Mouse (Mus musculus): Measurements from ENCODE around the gene Olfr728. TPM values are rescaled to one million over a fixed set of nuclear protein-coding genes. Genes with fewer than 3 reads are reported as not detected.

Gene Olfr728
- not detected in 2 replicates for polyA plus RNA-seq (2015; fragmentation: Nextera tagmentation; extraction: Ambion mirVana)

DNA sequence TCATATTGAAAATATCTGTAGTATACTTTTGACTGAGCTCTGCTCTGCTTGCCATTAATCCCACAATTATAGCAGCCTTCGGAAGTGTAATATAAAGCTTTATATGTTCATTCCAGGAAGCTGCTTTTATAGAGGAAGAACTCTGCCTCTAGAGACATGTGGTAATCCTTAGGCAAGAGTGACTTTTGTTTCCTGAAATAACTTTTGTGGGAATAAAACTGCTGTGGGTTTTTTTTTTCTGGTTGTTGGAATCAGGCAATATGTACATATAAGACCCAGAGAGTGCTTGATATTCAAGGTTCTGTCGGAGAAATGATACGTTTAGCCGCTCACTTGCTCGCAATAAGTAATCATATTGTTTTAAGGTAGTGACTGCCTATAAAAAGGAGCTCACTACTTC, at the start of gene Olfr728:
Olfr728 (minus strand) TSS at position 101 of the 400 bp plus-strand sequence.
- Histone ChIP-seq H3K9me3 (no peaks in the 10 kb centered on the region), H3K36me3 (no peaks in the 10 kb centered on the region), H3K9ac (no peak within 1 kb of the TSS), H3K27me3 (no peaks in the 10 kb centered on the region), H3K4me2 (no peak within 1 kb of the TSS), H3K4me1 (no peaks in the 10 kb centered on the region), H3K27ac (no peak within 1 kb of the TSS), H3K4me3 (no peak within 1 kb of the TSS)
- WGBS: 79% methylated on average over 5 of the region's 5 CpGs
- no peak for ATAC-seq (ENCODE audit: insufficient number of reproducible peaks, insufficient read depth, low FRiP score, low TSS enrichment, low read depth)

DNA sequence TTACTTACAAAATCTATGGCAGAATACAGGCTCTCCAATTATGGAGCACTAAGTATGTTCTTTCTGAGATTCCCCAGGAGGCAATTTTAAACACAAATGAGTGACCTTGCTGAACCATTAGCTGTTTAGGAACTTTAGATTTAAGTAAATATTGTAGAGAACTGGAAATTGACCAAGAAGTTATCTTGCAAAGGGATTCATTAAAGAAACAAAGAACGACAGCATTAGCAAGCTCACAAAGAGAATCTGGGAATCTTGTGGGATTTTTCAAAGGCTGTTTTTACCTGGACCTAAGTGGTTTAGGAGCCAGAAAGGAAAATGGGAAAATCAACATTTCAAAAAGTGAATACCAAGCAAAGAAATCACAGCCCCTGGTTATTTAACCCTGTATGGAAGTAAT, 45.6 kb upstream of the Olfr728 start, which contains the start of gene Olfr730:
Olfr730 (minus strand) TSS at position 101 of the 400 bp plus-strand sequence.
- H3K4me2 ChIP-seq: no peak within 1 kb of the TSS
- 51% methylated on average over 1 of the region's 1 CpGs for WGBS

DNA sequence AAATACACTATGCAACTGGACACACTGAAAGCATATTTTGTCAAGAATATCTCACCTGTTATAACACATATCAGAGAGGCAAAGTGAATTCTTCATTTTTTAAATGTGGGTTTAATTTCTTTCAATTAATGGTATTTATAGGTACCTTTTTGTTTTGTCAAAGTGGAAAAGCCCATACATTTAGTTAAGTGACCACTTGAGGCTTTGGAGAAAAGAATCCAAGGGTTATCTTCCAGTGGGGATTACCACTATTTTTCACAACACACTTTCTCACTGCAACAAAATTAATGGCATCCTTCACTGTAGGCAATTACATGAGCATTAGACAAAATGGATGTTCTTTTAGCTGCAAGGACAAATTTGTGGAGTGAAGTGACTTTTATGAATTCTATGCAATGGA, 10.3 kb upstream of the Olfr728 start, which contains the start of gene Olfr729:
Olfr729 (minus strand) TSS at position 101 of the 400 bp plus-strand sequence.
- Histone ChIP-seq H3K9me3 (no peaks in the 10 kb centered on the region), H3K4me3 (no peak within 1 kb of the TSS), H3K27me3 (no peaks in the 10 kb centered on the region), H3K9ac (no peak within 1 kb of the TSS), H3K4me1 (no peaks in the 10 kb centered on the region), H3K4me2 (no peak within 1 kb of the TSS), H3K27ac (no peak within 1 kb of the TSS), H3K36me3 (no peaks in the 10 kb centered on the region)
- no peak for ATAC-seq (ENCODE audit: insufficient number of reproducible peaks, insufficient read depth, low FRiP score, low TSS enrichment, low read depth)

More for the DNA sequence above, 45.6 kb upstream of the Olfr728 start, which contains the start of gene Olfr730:
- no peak for ATAC-seq (ENCODE audit: insufficient number of reproducible peaks, insufficient read depth, low FRiP score, low TSS enrichment, low read depth)
- Histone ChIP-seq H3K4me1 (no peaks in the 10 kb centered on the region), H3K9me3 (no peaks in the 10 kb centered on the region), H3K4me3 (no peak within 1 kb of the TSS), H3K9ac (no peak within 1 kb of the TSS), H3K27ac (no peak within 1 kb of the TSS), H3K36me3 (no peaks in the 10 kb centered on the region), H3K27me3 (no peaks in the 10 kb centered on the region)

DNA sequence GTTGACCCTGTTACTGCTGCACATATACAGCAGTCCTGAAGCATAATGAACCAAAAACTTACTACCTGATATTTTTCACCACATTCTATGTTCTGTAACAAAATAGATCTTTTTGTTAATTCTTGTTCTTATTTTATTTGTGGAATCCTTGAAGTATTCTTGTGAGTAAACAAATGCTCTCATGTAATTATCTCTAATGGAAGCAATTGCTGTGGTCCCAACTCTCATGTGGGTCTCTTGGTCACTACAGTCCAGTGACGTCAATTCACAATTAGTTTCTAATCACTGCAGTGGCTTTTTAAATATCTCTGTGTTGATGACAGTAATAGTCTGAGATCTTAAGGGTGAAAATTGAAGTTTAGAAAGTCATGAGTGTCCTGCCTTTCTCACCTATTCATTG, 19.6 kb downstream of the Olfr728 start, which contains the start of gene Olfr727:
Olfr727 (plus strand) TSS at position 301 of the 400 bp plus-strand sequence.
- H3K36me3 ChIP-seq: no peaks in the 10 kb centered on the region
- H3K4me2 ChIP-seq: no peak within 1 kb of the TSS
- no peaks in the 10 kb centered on the region for H3K9me3 ChIP-seq
- no peaks in the 10 kb centered on the region for H3K27me3 ChIP-seq
- no peaks in the 10 kb centered on the region for H3K4me1 ChIP-seq
- 80% methylated on average over 1 of the region's 1 CpGs for WGBS
- H3K9ac ChIP-seq: no peak within 1 kb of the TSS
- no peak within 1 kb of the TSS for H3K4me3 ChIP-seq
- ATAC-seq (ENCODE audit: insufficient number of reproducible peaks, insufficient read depth, low FRiP score, low TSS enrichment, low read depth): no peak
- no peak within 1 kb of the TSS for H3K27ac ChIP-seq

DNA sequence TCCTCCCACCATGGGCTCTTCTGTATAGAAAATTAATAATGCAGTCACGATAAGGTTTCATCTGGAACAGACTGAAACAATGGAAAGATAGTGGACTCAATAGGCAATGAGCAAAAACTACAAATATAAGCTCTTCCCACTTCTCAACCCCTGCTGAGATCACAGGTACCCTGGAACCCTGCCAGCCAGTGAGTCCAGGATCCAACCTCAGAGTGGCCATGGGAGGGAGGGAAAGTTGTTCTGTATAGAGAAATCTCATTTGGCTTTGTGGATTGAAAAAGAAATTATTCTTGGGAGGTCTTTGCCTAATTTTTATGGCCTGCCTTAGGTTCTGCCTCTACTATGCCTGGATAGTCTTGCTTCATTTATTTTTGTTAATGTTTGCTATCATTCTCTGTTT, 51.6 kb downstream of the Olfr728 start, which contains the start of gene Olfr726:
Olfr726 (minus strand) TSS at position 101 of the 400 bp plus-strand sequence.
- no peak within 1 kb of the TSS for H3K9ac ChIP-seq
- H3K4me3 ChIP-seq: no peak within 1 kb of the TSS
- no peaks in the 10 kb centered on the region for H3K27me3 ChIP-seq
- no peaks in the 10 kb centered on the region for H3K4me1 ChIP-seq
- H3K4me2 ChIP-seq: no peak within 1 kb of the TSS
- H3K27ac ChIP-seq: no peak within 1 kb of the TSS
- no peaks in the 10 kb centered on the region for H3K36me3 ChIP-seq
- 67% methylated on average over 1 of the region's 1 CpGs for WGBS
- ATAC-seq (ENCODE audit: insufficient number of reproducible peaks, insufficient read depth, low FRiP score, low TSS enrichment, low read depth): no peak
- H3K9me3 ChIP-seq: no peaks in the 10 kb centered on the region

Other genes with a start within 250 kb of the Olfr728 start
- gene Olfr722, start 240.7 kb downstream of the Olfr728 start, polyA plus RNA-seq (2015; fragmentation: Nextera tagmentation; extraction: Ambion mirVana): not detected in 2 replicates
- not detected in 2 replicates for gene Olfr723, start 210.9 kb downstream of the Olfr728 start, polyA plus RNA-seq (2015; fragmentation: Nextera tagmentation; extraction: Ambion mirVana)
- not detected in 2 replicates for gene Olfr724, start 179.4 kb downstream of the Olfr728 start, polyA plus RNA-seq (2015; fragmentation: Nextera tagmentation; extraction: Ambion mirVana)
- gene Olfr725, start 102.3 kb downstream of the Olfr728 start, polyA plus RNA-seq (2015; fragmentation: Nextera tagmentation; extraction: Ambion mirVana): not detected in 2 replicates
- gene Olfr726, start 51.7 kb downstream of the Olfr728 start, polyA plus RNA-seq (2015; fragmentation: Nextera tagmentation; extraction: Ambion mirVana): not detected in 2 replicates
- gene Olfr727, start 19.5 kb downstream of the Olfr728 start, polyA plus RNA-seq (2015; fragmentation: Nextera tagmentation; extraction: Ambion mirVana): not detected in 2 replicates
- 0.06 TPM in 1 of 2 replicates, not detected in the other for gene Olfr729, start 10.2 kb upstream of the Olfr728 start, polyA plus RNA-seq (2015; fragmentation: Nextera tagmentation; extraction: Ambion mirVana)
- not detected in 2 replicates for gene Olfr730, start 45.5 kb upstream of the Olfr728 start, polyA plus RNA-seq (2015; fragmentation: Nextera tagmentation; extraction: Ambion mirVana)
- not detected in 2 replicates for gene Olfr731, start 99.2 kb upstream of the Olfr728 start, polyA plus RNA-seq (2015; fragmentation: Nextera tagmentation; extraction: Ambion mirVana)
- gene Olfr732, start 141.5 kb upstream of the Olfr728 start, polyA plus RNA-seq (2015; fragmentation: Nextera tagmentation; extraction: Ambion mirVana): not detected in 2 replicates
- 0.10 TPM in 1 of 2 replicates, not detected in the other for gene Olfr733, start 158.8 kb upstream of the Olfr728 start, polyA plus RNA-seq (2015; fragmentation: Nextera tagmentation; extraction: Ambion mirVana)
- not detected in 2 replicates for gene Olfr734, start 184.1 kb upstream of the Olfr728 start, polyA plus RNA-seq (2015; fragmentation: Nextera tagmentation; extraction: Ambion mirVana)
- not detected in 2 replicates for gene Olfr735, start 206.2 kb upstream of the Olfr728 start, polyA plus RNA-seq (2015; fragmentation: Nextera tagmentation; extraction: Ambion mirVana)
- 0.07 TPM in 1 of 2 replicates, not detected in the other for gene Tlr11, start 215.2 kb upstream of the Olfr728 start, polyA plus RNA-seq (2015; fragmentation: Nextera tagmentation; extraction: Ambion mirVana)
- 0.22 TPM in 1 of 2 replicates, not detected in the other for gene Olfr736, start 238.5 kb upstream of the Olfr728 start, polyA plus RNA-seq (2015; fragmentation: Nextera tagmentation; extraction: Ambion mirVana)

All from embryonic facial prominence, embryonic 13.5 days (tissue).